Mouse (Mus musculus): ENCODE data around the gene Glrx. TPM values are rescaled to one million over a fixed set of nuclear protein-coding genes. Genes with fewer than 3 reads are reported as not detected.
"Not testable (repeated sequence)": the region's sequence is repeated elsewhere in the genome, so short reads cannot be mapped to it uniquely, and the experiment has no call there.

Gene Glrx
- polyA plus RNA-seq, 1 experiment from 2014 or later = 56.9 TPM

DNA sequence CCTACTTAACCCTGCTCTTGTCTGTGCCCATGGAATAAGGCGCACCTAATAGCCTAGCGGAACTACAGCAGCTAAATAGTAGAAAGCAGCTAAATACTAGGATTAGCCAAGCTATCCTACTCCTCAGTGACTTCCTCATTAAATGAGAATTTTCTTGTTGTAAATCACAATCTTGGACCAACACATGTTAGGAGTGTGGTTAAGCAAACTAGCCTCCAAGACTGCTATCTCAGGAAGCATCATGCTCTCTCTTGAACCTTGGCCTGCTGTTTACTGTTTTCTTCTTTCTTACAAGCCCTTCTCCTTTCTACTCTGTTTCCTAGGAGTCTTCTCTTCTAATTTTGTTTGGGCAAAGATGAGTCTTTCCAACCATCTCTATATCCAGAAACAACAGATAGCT is 22.5 kb upstream of the Glrx start:
- no peaks in the 10 kb centered on the region for H3K9me3 ChIP-seq (replicated peaks; ENCODE audit: control insufficient read depth, low read length, poor library complexity, severe bottlenecking)
- H3K4me2 ChIP-seq (ENCODE audit: low read length) = no peak overlapping the region
- ATAC-seq = no peak
- WGBS = 96% methylated on average over 2 of the region's 2 CpGs
- no peak overlapping the region for H3K27ac ChIP-seq (ENCODE audit: low read length)
- H3K27me3 ChIP-seq (ENCODE audit: control insufficient read depth, insufficient read depth, low read depth, low read length) = no peaks in the 10 kb centered on the region
- no peak overlapping the region for H3K4me3 ChIP-seq (ENCODE audit: low read depth, low read length)
- H3K9ac ChIP-seq (ENCODE audit: low read depth, low read length) = no peak overlapping the region
- H3K36me3 ChIP-seq (ENCODE audit: control insufficient read depth, insufficient read depth, low read length) = no peaks in the 10 kb centered on the region
- no peaks in the 10 kb centered on the region for H3K4me1 ChIP-seq (ENCODE audit: control insufficient read depth, insufficient read depth, low read length)

DNA sequence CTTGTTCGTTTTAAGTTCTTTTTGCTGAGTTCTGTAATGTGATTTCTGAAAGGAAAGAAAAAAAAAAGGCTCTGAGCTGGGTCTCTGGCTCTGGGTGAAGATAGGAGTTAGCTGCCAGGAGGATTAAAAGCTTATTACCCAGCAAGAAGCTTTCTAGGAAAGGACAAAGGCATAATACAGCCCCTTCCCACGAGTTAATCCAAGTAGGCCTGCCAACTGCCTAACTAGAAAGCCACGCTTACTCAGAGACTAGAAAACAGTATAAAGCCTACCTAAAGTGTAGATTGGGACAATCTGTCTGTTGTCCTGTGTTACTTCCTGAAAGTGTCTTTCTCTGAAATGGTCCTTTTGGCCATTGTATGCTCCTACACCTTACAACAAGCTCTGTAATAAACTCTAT is 21.2 kb upstream of the Glrx start:
- Histone ChIP-seq H3K27me3 (ENCODE audit: control insufficient read depth, insufficient read depth, low read depth, low read length) (no peaks in the 10 kb centered on the region), H3K4me3 (ENCODE audit: low read depth, low read length) (no peak overlapping the region), H3K9me3 (replicated peaks; ENCODE audit: control insufficient read depth, low read length, poor library complexity, severe bottlenecking) (no peaks in the 10 kb centered on the region), H3K4me2 (ENCODE audit: low read length) (no peak overlapping the region), H3K27ac (ENCODE audit: low read length) (0 out of 2 replicates have a peak overlapping the region, but pooled peaks have one; percentile 32), H3K9ac (ENCODE audit: low read depth, low read length) (no peak overlapping the region), H3K36me3 (ENCODE audit: control insufficient read depth, insufficient read depth, low read length) (no peaks in the 10 kb centered on the region), H3K4me1 (ENCODE audit: control insufficient read depth, insufficient read depth, low read length) (no peaks in the 10 kb centered on the region)
- WGBS = 6% methylated on average over 3 of the region's 3 CpGs
- ATAC-seq = peak; percentile 58; the same call in 1 of the 2 replicates

DNA sequence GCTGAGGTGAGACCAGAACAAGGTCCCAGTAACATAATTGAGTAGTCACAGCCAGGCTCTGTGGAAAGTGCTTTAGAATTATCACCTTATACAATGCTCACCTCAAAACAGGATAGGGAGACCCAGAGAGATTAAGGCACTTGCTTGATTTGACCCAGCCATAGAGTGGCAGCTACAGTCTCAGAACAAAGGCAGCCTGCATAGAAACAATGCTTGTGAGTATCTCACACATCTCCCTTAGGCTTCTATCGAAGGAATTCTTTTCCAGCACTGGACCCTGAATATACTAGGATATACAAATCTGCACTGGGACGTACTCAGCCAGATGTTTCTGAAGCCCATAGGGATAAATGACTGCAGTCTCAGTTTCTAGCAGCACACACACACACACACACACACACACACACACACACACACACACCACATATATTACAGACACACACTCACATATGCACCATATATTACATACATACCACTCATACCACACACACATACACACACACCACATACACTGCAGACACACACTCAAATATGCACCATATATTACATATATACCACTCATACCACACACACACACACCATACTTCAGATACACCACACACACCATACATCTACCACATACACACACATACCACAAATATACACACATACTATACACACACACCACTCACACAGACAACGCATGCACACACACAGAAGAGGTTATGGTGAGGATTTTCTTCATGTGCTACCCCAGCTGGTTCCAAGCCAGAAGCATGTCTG is 20.5 kb upstream of the Glrx start:
- H3K27ac ChIP-seq (ENCODE audit: low read length) = 0 out of 2 replicates have a peak overlapping the region, but pooled peaks have one; percentile 32
- no peak overlapping the region for H3K4me2 ChIP-seq (ENCODE audit: low read length)
- H3K27me3 ChIP-seq (ENCODE audit: control insufficient read depth, insufficient read depth, low read depth, low read length) = no peaks in the 10 kb centered on the region
- no peaks in the 10 kb centered on the region for H3K9me3 ChIP-seq (replicated peaks; ENCODE audit: control insufficient read depth, low read length, poor library complexity, severe bottlenecking)
- H3K4me1 ChIP-seq (ENCODE audit: control insufficient read depth, insufficient read depth, low read length) = no peaks in the 10 kb centered on the region
- H3K9ac ChIP-seq (ENCODE audit: low read depth, low read length) = no peak overlapping the region
- H3K4me3 ChIP-seq (ENCODE audit: low read depth, low read length) = no peak overlapping the region
- H3K36me3 ChIP-seq (ENCODE audit: control insufficient read depth, insufficient read depth, low read length) = no peaks in the 10 kb centered on the region
- ATAC-seq = 0 out of 2 replicates have a peak, but pooled peaks have one; percentile 36
- WGBS = 45% methylated on average over 3 of the region's 3 CpGs

DNA sequence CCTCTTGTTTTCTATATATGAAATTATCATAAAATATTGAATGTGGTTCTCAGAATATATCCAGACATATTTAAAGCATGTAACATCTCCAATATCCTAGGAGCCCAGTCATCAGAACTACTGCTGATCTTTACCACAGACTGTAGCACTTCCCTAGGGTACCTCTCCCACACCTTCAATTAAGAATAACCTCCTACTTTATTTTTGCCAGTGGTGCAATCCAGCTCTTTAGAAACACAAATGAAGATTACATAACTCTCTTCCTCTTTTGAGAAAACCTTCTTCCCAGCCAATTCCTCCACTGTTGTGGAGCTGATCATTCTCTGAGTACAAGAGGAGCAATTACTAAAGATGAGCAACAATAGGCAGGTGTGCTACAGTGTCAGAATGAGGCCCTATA is 19.8 kb upstream of the Glrx start:
- H3K4me1 ChIP-seq (ENCODE audit: control insufficient read depth, insufficient read depth, low read length) = no peaks in the 10 kb centered on the region
- no peaks in the 10 kb centered on the region for H3K9me3 ChIP-seq (replicated peaks; ENCODE audit: control insufficient read depth, low read length, poor library complexity, severe bottlenecking)
- no peaks in the 10 kb centered on the region for H3K36me3 ChIP-seq (ENCODE audit: control insufficient read depth, insufficient read depth, low read length)
- no peak overlapping the region for H3K9ac ChIP-seq (ENCODE audit: low read depth, low read length)
- no peak for ATAC-seq
- no peaks in the 10 kb centered on the region for H3K27me3 ChIP-seq (ENCODE audit: control insufficient read depth, insufficient read depth, low read depth, low read length)
- no peak overlapping the region for H3K27ac ChIP-seq (ENCODE audit: low read length)
- H3K4me2 ChIP-seq (ENCODE audit: low read length) = no peak overlapping the region
- H3K4me3 ChIP-seq (ENCODE audit: low read depth, low read length) = no peak overlapping the region

DNA sequence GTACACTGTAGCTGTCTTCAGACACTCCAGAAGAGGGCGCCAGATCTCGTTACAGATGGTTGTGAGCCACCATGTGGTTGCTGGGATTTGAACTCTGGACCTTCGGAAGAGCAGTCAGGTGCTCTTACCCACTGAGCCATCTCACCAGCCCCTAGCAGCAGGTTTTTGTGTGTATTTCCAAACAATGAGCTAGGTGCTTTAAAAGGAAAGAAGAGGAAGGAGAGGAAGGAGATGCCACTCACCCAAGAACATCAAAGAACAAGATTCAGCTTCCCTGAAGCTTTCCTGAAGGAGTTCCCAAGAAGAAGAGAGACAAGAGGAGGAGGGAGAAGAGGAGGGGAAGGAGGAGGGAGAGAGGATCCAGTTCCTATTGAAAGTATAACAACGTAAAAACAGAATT is 17.3 kb upstream of the Glrx start:
- not testable (repeated sequence) for H3K27me3 ChIP-seq (ENCODE audit: control insufficient read depth, insufficient read depth, low read depth, low read length); H3K4me3 ChIP-seq (ENCODE audit: low read depth, low read length); H3K9me3 ChIP-seq (replicated peaks; ENCODE audit: control insufficient read depth, low read length, poor library complexity, severe bottlenecking); H3K4me1 ChIP-seq (ENCODE audit: control insufficient read depth, insufficient read depth, low read length); H3K4me2 ChIP-seq (ENCODE audit: low read length); H3K27ac ChIP-seq (ENCODE audit: low read length); H3K9ac ChIP-seq (ENCODE audit: low read depth, low read length); H3K36me3 ChIP-seq (ENCODE audit: control insufficient read depth, insufficient read depth, low read length); ATAC-seq
- 94% methylated on average over 4 of the region's 4 CpGs for WGBS

DNA sequence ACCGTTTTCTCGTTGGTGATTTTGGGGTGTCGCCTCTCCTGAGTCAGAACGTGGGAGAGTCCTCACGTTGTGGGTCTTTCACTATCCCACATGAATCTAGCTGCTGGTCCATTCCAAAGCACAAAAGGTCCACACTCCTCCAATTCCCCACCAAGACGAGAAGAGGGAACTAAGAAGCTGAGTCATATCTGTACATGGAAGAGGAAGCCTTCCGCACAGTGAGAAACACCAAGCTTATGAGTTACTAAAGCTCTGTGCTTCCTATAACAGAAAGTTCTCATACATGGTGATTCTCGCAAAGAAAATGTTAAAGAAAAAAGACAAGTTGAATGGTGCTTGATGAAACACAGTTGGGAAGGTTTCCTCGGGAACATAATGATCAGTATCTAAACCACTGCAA is 16.5 kb upstream of the Glrx start:
- no peak overlapping the region for H3K4me3 ChIP-seq (ENCODE audit: low read depth, low read length)
- no peaks in the 10 kb centered on the region for H3K27me3 ChIP-seq (ENCODE audit: control insufficient read depth, insufficient read depth, low read depth, low read length)
- H3K9me3 ChIP-seq (replicated peaks; ENCODE audit: control insufficient read depth, low read length, poor library complexity, severe bottlenecking) = no peaks in the 10 kb centered on the region
- ATAC-seq = no peak
- H3K4me2 ChIP-seq (ENCODE audit: low read length) = no peak overlapping the region
- H3K9ac ChIP-seq (ENCODE audit: low read depth, low read length) = no peak overlapping the region
- no peak overlapping the region for H3K27ac ChIP-seq (ENCODE audit: low read length)
- H3K4me1 ChIP-seq (ENCODE audit: control insufficient read depth, insufficient read depth, low read length) = no peaks in the 10 kb centered on the region
- no peaks in the 10 kb centered on the region for H3K36me3 ChIP-seq (ENCODE audit: control insufficient read depth, insufficient read depth, low read length)
- 90% methylated on average over 7 of the region's 9 CpGs for WGBS

DNA sequence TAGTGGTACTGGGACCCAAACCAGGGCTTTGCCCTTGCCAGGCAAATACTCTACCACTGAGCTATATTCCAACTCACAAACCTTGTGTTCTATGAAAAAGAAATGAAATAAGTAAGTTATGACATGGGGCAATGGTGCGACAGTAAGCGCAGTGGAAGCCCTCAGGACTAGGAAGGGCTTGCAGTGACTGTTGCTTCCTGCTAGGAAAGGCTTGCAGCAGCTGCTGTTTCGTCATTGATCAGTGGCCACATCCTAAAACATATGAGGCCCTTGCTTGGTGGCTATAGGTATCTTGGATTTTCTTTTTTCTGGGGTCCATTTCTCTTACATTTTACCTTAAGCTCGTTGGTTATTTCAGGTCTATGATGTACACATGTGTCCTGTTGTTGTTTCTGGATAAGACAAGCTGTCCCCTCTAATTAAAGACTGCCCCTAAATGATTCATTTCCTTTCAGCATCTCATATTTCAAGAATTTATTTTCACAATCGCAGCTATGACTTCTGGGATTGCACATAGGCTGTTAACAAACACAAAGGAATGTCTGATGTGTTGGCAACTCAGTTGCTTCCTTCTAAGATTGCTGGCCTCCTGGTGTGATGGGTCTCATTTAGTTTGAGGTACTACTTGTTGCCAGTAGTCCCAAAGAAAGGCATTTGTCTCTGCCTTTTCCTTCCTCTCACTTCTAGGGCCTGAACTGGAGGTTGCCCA is 14.9 kb upstream of the Glrx start:
- Histone ChIP-seq H3K4me2 (ENCODE audit: low read length) (no peak overlapping the region), H3K4me1 (ENCODE audit: control insufficient read depth, insufficient read depth, low read length) (no peaks in the 10 kb centered on the region), H3K27me3 (ENCODE audit: control insufficient read depth, insufficient read depth, low read depth, low read length) (no peaks in the 10 kb centered on the region), H3K27ac (ENCODE audit: low read length) (no peak overlapping the region), H3K4me3 (ENCODE audit: low read depth, low read length) (no peak overlapping the region), H3K9ac (ENCODE audit: low read depth, low read length) (no peak overlapping the region), H3K36me3 (ENCODE audit: control insufficient read depth, insufficient read depth, low read length) (no peaks in the 10 kb centered on the region), H3K9me3 (replicated peaks; ENCODE audit: control insufficient read depth, low read length, poor library complexity, severe bottlenecking) (no peaks in the 10 kb centered on the region)
- WGBS = 85% methylated on average over 5 of the region's 5 CpGs
- no peak for ATAC-seq

DNA sequence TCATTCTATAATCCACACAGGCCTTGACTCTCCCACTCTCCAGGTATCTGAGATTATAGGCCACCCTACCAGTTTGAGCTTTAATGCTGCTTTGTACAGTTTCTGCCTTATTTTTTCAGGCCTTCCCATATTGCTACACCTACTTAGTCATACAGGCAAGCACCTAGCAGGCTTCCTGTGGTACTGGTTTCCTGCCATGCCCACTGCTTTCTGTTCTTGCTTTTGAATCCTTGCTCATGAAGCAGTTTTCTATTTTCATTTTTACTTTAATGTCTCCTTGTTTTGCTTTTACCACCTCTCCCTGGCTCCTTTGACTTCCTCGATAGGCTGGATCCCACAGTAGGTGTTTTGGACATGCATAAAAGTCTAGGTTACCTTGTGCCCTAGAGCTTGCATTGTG is 14.3 kb upstream of the Glrx start:
- H3K4me2 ChIP-seq (ENCODE audit: low read length) = no peak overlapping the region
- H3K9ac ChIP-seq (ENCODE audit: low read depth, low read length) = no peak overlapping the region
- no peak overlapping the region for H3K27ac ChIP-seq (ENCODE audit: low read length)
- H3K4me3 ChIP-seq (ENCODE audit: low read depth, low read length) = no peak overlapping the region
- WGBS = 92% methylated on average over 1 of the region's 1 CpGs
- H3K9me3 ChIP-seq (replicated peaks; ENCODE audit: control insufficient read depth, low read length, poor library complexity, severe bottlenecking) = no peaks in the 10 kb centered on the region
- no peaks in the 10 kb centered on the region for H3K4me1 ChIP-seq (ENCODE audit: control insufficient read depth, insufficient read depth, low read length)
- no peaks in the 10 kb centered on the region for H3K27me3 ChIP-seq (ENCODE audit: control insufficient read depth, insufficient read depth, low read depth, low read length)
- no peak for ATAC-seq
- H3K36me3 ChIP-seq (ENCODE audit: control insufficient read depth, insufficient read depth, low read length) = no peaks in the 10 kb centered on the region

DNA sequence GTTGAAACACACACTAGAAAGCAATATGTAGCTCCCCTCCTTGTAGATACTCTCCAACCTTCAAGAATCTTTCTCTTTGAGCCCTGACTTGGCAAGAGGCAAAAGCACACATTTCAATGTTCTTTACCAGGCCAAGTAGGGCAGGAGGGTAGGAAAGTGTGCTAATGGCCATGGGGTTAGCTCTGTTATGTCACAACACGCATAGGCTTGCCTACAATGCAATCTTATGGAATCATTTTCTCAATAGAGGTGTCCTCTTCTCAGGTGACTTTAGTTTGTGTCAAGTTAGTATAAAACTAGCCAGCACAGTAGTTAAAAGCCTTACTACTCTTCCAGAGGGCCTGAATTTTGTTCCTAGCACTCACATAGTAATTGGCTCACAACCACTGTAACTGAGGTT is 9.0 kb upstream of the Glrx start:
- 94% methylated on average over 1 of the region's 1 CpGs for WGBS
- Histone ChIP-seq H3K9me3 (replicated peaks; ENCODE audit: control insufficient read depth, low read length, poor library complexity, severe bottlenecking) (no peaks in the 10 kb centered on the region), H3K9ac (ENCODE audit: low read depth, low read length) (no peak overlapping the region), H3K4me3 (ENCODE audit: low read depth, low read length) (no peak overlapping the region), H3K36me3 (ENCODE audit: control insufficient read depth, insufficient read depth, low read length) (no peaks in the 10 kb centered on the region), H3K4me2 (ENCODE audit: low read length) (no peak overlapping the region), H3K27me3 (ENCODE audit: control insufficient read depth, insufficient read depth, low read depth, low read length) (no peaks in the 10 kb centered on the region), H3K4me1 (ENCODE audit: control insufficient read depth, insufficient read depth, low read length) (no peaks in the 10 kb centered on the region), H3K27ac (ENCODE audit: low read length) (no peak overlapping the region)
- no peak for ATAC-seq
